Mouse (Mus musculus) midbrain, postnatal 0 days (tissue): ENCODE data around the gene Zswim3. TPM values are rescaled to one million over a fixed set of nuclear protein-coding genes. Genes with fewer than 3 reads are reported as not detected.

Experiments
- ATAC-seq: fragments of 200-750 bp; cut with Nextera tagmentation; 2 replicates; pipeline ENCODE4 v1.8.0; 2017; ENCODE audit warnings: moderate number of reproducible peaks, mild to moderate bottlenecking, moderate TSS enrichment, moderate library complexity; ENCODE audit not compliant: low FRiP score
- DNase-seq: peaks from one replicate; pipeline ENCODE4 v3.0.0-alpha.2; 2015; ENCODE audit warnings: low spot score
- H3K27ac ChIP-seq: fragments of 300-500 bp; sonication (generic); 2 replicates; pipeline ENCODE4 v1.5.1; 2014; ENCODE audit warnings: low read depth, mild to moderate bottlenecking, low read length, mixed read lengths
- H3K27me3 ChIP-seq: fragments of 300-500 bp; sonication (generic); 2 replicates; pipeline ENCODE4 v1.6.1; 2014; ENCODE audit warnings: low read length, control low read depth, mixed read lengths; ENCODE audit not compliant: insufficient read depth
- H3K36me3 ChIP-seq: fragments of 300-500 bp; sonication (generic); 2 replicates; pipeline ENCODE4 v1.6.1; 2014; ENCODE audit warnings: low read length, control low read depth, mixed read lengths; ENCODE audit not compliant: insufficient read depth
- H3K4me1 ChIP-seq: fragments of 300-500 bp; sonication (generic); 2 replicates; pipeline ENCODE4 v1.6.1; 2014; ENCODE audit warnings: mild to moderate bottlenecking, control low read depth, antibody characterized with exemption, low read length, mixed read lengths; ENCODE audit not compliant: insufficient read depth
- H3K4me2 ChIP-seq: fragments of 300-500 bp; sonication (generic); 2 replicates; pipeline ENCODE4 v1.6.1; 2014; ENCODE audit warnings: low read depth, mild to moderate bottlenecking, low read length, mixed read lengths; ENCODE audit not compliant: poor library complexity, severe bottlenecking
- H3K4me3 ChIP-seq: fragments of 300-500 bp; sonication (generic); 2 replicates; pipeline ENCODE4 v1.5.1; 2014; ENCODE audit warnings: low read depth, mild to moderate bottlenecking, low read length, moderate library complexity
- H3K9ac ChIP-seq: fragments of 300-500 bp; sonication (generic); replicated peaks from 2 replicates; pipeline ENCODE4 v1.6.1; 2014; ENCODE audit warnings: mild to moderate bottlenecking, low read length, moderate library complexity, mixed read lengths; ENCODE audit not compliant: poor library complexity, severe bottlenecking
- H3K9me3 ChIP-seq: fragments of 300-500 bp; sonication (generic); 2 replicates; pipeline ENCODE4 v1.6.1; 2016; ENCODE audit warnings: low read length, control low read depth
- CTCF ChIP-seq: IDR thresholded peaks from 2 replicates; pipeline ENCODE4 v1.5.1; 2016; ENCODE audit warnings: antibody characterized with exemption, mild to moderate bottlenecking
- WGBS: fragments of 180-500 bp; shearing (Covaris S2); extraction: QIAGEN DNeasy Blood & Tissue Kit; methylation state at CpG from one replicate; pipeline ENCODE4 v1.1.7; 2014; 5-methylcytosine and 5-hydroxymethylcytosine counted together
- polyA plus RNA-seq: library from polyadenylated mRNA; unstranded; fragments of >200 nt; fragmentation: Nextera tagmentation; extraction: Ambion mirVana; gene quantifications from 2 replicates; pipeline ENCODE4 v1.2.1, GENCODE M21; 2015
- total RNA-seq: library from RNA; depleted of rRNA; stranded (reverse); fragments of >200 nt; gene quantifications from 2 replicates; pipeline ENCODE4 v1.2.3, GENCODE M21; 2014

Gene Zswim3
- total and polyA plus RNA-seq, 2 experiments from 2014 or later: 5.5 to 7.7 TPM

DNA sequence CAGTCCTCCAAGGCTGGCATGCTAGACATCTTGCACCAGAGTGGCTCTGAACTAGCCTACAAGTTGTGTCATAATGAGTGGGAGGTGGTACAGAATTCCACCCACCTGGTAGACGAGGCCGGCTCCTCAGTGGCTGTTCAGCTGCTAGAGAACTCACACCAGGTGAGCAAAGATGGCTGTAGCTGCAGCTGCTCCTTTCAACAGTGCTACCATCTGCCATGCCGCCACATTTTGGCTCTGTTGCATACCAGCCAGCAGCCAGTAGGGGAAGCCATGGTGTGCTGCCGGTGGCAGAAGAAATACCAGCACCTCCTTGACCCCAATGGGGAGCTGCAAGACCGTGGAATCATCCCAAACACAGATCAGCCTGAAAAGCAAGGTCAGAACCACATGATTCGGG lies 16.2 kb downstream of the Zswim3 start:
- Histone ChIP-seq H3K9ac (no peak overlapping the region), H3K27ac (no peak overlapping the region), H3K36me3 (peaks cover 29% of the 10 kb centered on the region), H3K4me3 (no peak overlapping the region), H3K4me2 (no peak overlapping the region), H3K27me3 (no peaks in the 10 kb centered on the region), H3K4me1 (peaks cover 5% of the 10 kb centered on the region; the same call in 1 of the 2 replicates), H3K9me3 (no peaks in the 10 kb centered on the region)
- no peak for DNase-seq
- no peak for TF ChIP-seq CTCF
- ATAC-seq: no peak
- 85% methylated on average over 6 of the region's 6 CpGs for WGBS

- Histone ChIP-seq H3K9ac (peak within 1 kb of the TSS; percentile 74), H3K4me1 (peaks cover 5% of the 10 kb centered on the region; the same call in 1 of the 2 replicates), H3K36me3 (peaks cover 36% of the 10 kb centered on the region), H3K27ac (peak within 1 kb of the TSS; percentile 93), H3K4me3 (peak within 1 kb of the TSS; percentile 63), H3K9me3 (no peaks in the 10 kb centered on the region), H3K4me2 (peak within 1 kb of the TSS; percentile 58), H3K27me3 (no peaks in the 10 kb centered on the region)
- TF ChIP-seq CTCF: no peak
- WGBS: 1% methylated on average over 32 of the region's 32 CpGs
- DNase-seq (peak; percentile 99), ATAC-seq (peak; percentile 98)
Observed at GRCm38 (mm10) chr2:164822636-164823165, 17.8 kb downstream of the Zswim3 start, which contains the start of gene Zswim1. Zswim1 (plus strand) TSS chr2:164822686.

- Histone ChIP-seq H3K4me3 (peak overlapping the region; percentile 63), H3K4me2 (peak overlapping the region; percentile 58), H3K36me3 (peaks cover 36% of the 10 kb centered on the region), H3K9ac (peak overlapping the region; percentile 74), H3K9me3 (no peaks in the 10 kb centered on the region), H3K27me3 (no peaks in the 10 kb centered on the region), H3K4me1 (peaks cover 5% of the 10 kb centered on the region; the same call in 1 of the 2 replicates), H3K27ac (peak overlapping the region; percentile 93)
- peak; percentile 52 for ATAC-seq
- DNase-seq: peak; percentile 67
- TF ChIP-seq CTCF: peak; percentile 45
- 2% methylated on average over 10 of the region's 10 CpGs for WGBS
Observed at GRCm38 (mm10) chr2:164823181-164823585, 18.3 kb downstream of the Zswim3 start.

DNA sequence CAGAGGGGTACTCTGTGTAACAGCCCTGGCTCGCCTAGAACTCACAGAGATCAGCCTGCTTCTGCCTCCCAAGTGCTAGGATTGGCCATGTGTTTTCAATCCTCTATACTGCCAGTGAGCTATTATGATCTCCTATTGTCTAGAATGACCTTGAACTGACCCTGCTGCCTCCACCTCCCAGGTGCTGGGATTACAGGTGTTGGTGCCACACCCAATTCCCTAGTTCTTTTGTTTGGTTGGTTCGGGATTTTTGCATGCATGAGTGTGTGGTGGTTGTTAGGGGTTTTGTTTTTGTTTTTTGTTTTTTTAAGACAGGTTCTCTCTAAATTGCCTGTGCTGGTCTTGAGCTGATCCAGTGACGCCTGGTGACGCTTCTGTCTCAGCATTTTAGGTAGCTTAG lies 19.1 kb downstream of the Zswim3 start:
- 86% methylated on average over 4 of the region's 4 CpGs for WGBS
- Histone ChIP-seq H3K36me3 (peaks cover 36% of the 10 kb centered on the region), H3K4me2 (peak overlapping the region; percentile 58), H3K4me1 (peaks cover 5% of the 10 kb centered on the region; the same call in 1 of the 2 replicates), H3K27ac (no peak overlapping the region), H3K27me3 (no peaks in the 10 kb centered on the region), H3K4me3 (no peak overlapping the region), H3K9me3 (no peaks in the 10 kb centered on the region), H3K9ac (no peak overlapping the region)
- ATAC-seq (no peak), DNase-seq (no peak)
- TF ChIP-seq CTCF: no peak

DNA sequence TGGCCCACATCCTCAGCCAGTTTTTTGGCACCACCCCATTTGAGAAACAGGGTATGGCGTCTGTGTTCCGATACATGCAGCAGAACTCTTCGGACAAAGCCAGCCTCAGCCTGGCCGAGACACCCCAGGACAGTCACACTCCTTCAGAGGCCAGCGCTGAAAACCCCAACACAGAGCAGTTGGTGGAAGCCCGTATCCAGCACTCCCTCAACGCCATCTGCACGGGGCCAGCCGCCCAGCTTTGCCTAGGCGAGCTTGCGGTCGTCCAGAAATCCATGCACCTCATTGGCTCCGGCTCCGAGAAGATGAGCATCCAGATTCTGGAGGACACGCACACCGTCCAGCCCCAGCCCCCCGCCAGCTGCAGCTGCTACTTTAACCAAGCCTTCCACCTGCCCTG lies 20.6 kb downstream of the Zswim3 start:
- WGBS: 98% methylated on average over 17 of the region's 17 CpGs
- ATAC-seq: no peak

DNA sequence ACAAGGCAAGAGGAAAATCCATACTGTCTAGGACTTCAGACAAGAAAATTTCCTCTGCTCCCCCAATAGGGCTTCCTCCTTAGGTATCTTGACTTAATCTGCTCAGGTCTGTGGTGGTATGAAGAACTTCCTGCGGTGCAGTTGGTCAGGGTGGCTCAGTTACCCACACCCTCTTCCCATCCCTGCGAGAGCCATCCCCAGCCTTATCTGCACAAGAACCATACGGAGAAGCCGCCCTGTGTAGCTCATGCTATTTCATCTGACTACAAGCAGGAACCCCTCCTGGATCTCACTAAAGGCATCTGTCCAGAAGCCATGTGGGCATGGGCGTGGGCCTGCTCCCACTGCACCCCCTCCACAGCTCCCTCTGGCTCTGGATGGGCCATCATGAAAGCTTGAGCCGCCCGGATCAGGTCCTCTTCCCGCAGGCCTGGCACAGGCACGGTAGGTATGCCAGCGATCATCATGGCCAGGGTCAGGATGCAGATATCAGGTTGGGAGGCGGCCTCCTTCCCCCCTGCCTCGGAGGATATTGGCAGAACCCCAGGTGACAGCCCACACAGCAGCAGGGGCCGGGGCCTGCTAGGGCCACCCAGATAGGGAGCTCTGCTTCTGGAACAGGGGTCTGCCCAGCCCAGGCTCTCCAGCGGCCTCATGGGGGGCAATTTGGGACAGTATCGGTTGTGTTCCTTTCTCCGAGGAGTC lies 22.4 kb downstream of the Zswim3 start:
- Histone ChIP-seq H3K9ac (no peak overlapping the region), H3K36me3 (peaks cover 21% of the 10 kb centered on the region), H3K4me1 (peaks cover 5% of the 10 kb centered on the region; the same call in 1 of the 2 replicates), H3K4me3 (no peak overlapping the region), H3K4me2 (no peak overlapping the region), H3K9me3 (no peaks in the 10 kb centered on the region), H3K27ac (no peak overlapping the region), H3K27me3 (no peaks in the 10 kb centered on the region)
- DNase-seq (no peak), ATAC-seq (no peak)
- WGBS: 92% methylated on average over 16 of the region's 16 CpGs
- TF ChIP-seq CTCF: no peak

More for the DNA sequence above, 20.6 kb downstream of the Zswim3 start:
- Histone ChIP-seq H3K4me2 (no peak overlapping the region), H3K4me1 (peaks cover 5% of the 10 kb centered on the region; the same call in 1 of the 2 replicates), H3K27ac (no peak overlapping the region), H3K9me3 (no peaks in the 10 kb centered on the region), H3K4me3 (no peak overlapping the region), H3K9ac (no peak overlapping the region), H3K36me3 (peaks cover 30% of the 10 kb centered on the region), H3K27me3 (no peaks in the 10 kb centered on the region)
- no peak for DNase-seq
- no peak for TF ChIP-seq CTCF
